Mouse (Mus musculus): ENCODE results near the gene Hic1.

DNA sequence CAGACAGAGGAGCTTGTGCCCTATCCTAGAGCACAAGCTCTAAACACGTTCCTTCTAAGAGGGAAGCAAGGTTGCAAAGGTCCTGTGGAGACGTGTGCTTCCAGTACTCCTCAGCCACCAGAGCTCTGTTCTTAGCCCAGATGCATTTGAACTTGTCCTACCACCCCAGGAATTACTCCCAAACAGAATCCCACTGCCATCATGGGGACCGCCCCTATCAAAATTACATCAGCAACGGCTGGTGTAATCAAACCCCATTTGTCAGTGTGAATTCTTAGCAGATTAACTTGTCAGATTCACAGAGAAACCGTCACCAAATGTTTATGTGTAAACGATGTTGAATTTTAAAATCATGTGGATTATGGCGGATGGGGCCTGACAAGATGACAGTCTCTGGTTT, 8.4 kb downstream of the Hic1 start:
- TF ChIP-seq CHD2 (IDR thresholded peaks at IDR 0.05; ENCODE audit: low read depth, low read length) (no peak), HCFC1 (IDR thresholded peaks at IDR 0.05; ENCODE audit: borderline replicate concordance, insufficient read depth, low read length) (no peak), MAFK (IDR thresholded peaks at IDR 0.05; ENCODE audit: insufficient read depth, low read depth, low read length) (no peak)
